Mouse (Mus musculus) duodenum, adult 2 months (tissue): Measurements from ENCODE around the gene Itga4. TPM values are rescaled to one million over a fixed set of nuclear protein-coding genes. Genes with fewer than 3 reads are reported as not detected.

Experiments used
- polyA plus RNA-seq: library from polyadenylated mRNA; depleted of rRNA; stranded (reverse); fragments of >200 nt; gene quantifications from 2 replicates; pipeline ENCODE4 v1.2.3, GENCODE M21; 2012; ENCODE audit warnings: low replicate concordance; rRNA removed

Gene Itga4
- polyA plus RNA-seq: 0.84 and 0.87 TPM in 2 replicates

GRCm38 (mm10) chr2:79255192-79256000 is at the start of gene Itga4:
Gene Itga4, plus strand, starts transcription at chr2:79255426.

Other genes starting within 250 kb of the Itga4 start
- gene Neurod1, start 201.3 kb downstream of the Itga4 start, polyA plus RNA-seq: 2.1 and 2.2 TPM in 2 replicates
- gene Cerkl, start 201.4 kb downstream of the Itga4 start, polyA plus RNA-seq: 0.19 TPM in 1 of 2 replicates, not detected in the other